In genomic region chr7:114071851-114072616, GRCm38 (mm10) we compare ENCODE assay signal across 9 mouse cellular contexts. TPM values are rescaled to one million over a fixed set of nuclear protein-coding genes. Genes with fewer than 3 reads are reported as not detected.
DNase-seq lines count a peak whose midpoint lies in the region; ATAC-seq and TF ChIP-seq lines count a peak whose summit lies in the region.
"Had no signal": no experiment of that assay in that cellular context is flagged by ENCODE, and none has a peak within 500 bp of the region (broad histone marks: within the 10 kb centered on the region; RNA-seq: fewer than 3 reads in every experiment).

No protein-coding gene starts in this region.

- 55% methylated on average over 13 of the region's 13 CpGs for WGBS in midbrain, embryonic 13.5 days
- WGBS in midbrain, embryonic 14.5 days: 57% methylated on average over 13 of the region's 13 CpGs
- 40% methylated on average over 13 of the region's 13 CpGs for WGBS in hindbrain, postnatal 0 days
- 15% methylated on average over 13 of the region's 13 CpGs for WGBS in stomach, embryonic 15.5 days

- H3K4me1 ChIP-seq in midbrain, embryonic 13.5 days (replicated peaks): peaks cover 10% of the 10 kb centered on the region
- no peaks in the 10 kb centered on the region for H3K4me1 ChIP-seq in midbrain, embryonic 14.5 days (ENCODE audit: control insufficient read depth, insufficient read depth, low read length)
- no peaks in the 10 kb centered on the region for H3K4me1 ChIP-seq in hindbrain, postnatal 0 days (ENCODE audit: insufficient read depth, low read length)
- peaks cover 18% of the 10 kb centered on the region for H3K4me1 ChIP-seq in stomach, embryonic 15.5 days

- H3K27me3 ChIP-seq in midbrain, embryonic 13.5 days: no peaks in the 10 kb centered on the region
- no peaks in the 10 kb centered on the region for H3K27me3 ChIP-seq in midbrain, embryonic 14.5 days (ENCODE audit: control insufficient read depth, insufficient read depth, low read length)
- H3K27me3 ChIP-seq in hindbrain, postnatal 0 days (ENCODE audit: insufficient read depth, low read length): no peaks in the 10 kb centered on the region
- no peaks in the 10 kb centered on the region for H3K27me3 ChIP-seq in stomach, embryonic 15.5 days (replicated peaks)

- H3K4me3 ChIP-seq in midbrain, embryonic 13.5 days (replicated peaks): no peak overlapping the region
- no peak overlapping the region for H3K4me3 ChIP-seq in midbrain, embryonic 14.5 days (replicated peaks; ENCODE audit: low read depth, low read length)
- no peak overlapping the region for H3K4me3 ChIP-seq in hindbrain, postnatal 0 days (ENCODE audit: low read length)
- no peak overlapping the region for H3K4me3 ChIP-seq in stomach, embryonic 15.5 days (replicated peaks)
- H3K4me3 ChIP-seq: erythroblast, embryonic 14.5 days had no signal

- H3K9ac ChIP-seq in midbrain, embryonic 13.5 days (replicated peaks): no peak overlapping the region
- no peak overlapping the region for H3K9ac ChIP-seq in midbrain, embryonic 14.5 days (replicated peaks; ENCODE audit: low read length)
- H3K9ac ChIP-seq in hindbrain, postnatal 0 days (replicated peaks; ENCODE audit: low read length): no peak overlapping the region
- H3K9ac ChIP-seq in stomach, embryonic 15.5 days: no peak overlapping the region

- no peaks in the 10 kb centered on the region for H3K36me3 ChIP-seq in midbrain, embryonic 13.5 days
- no peaks in the 10 kb centered on the region for H3K36me3 ChIP-seq in midbrain, embryonic 14.5 days (ENCODE audit: control insufficient read depth, insufficient read depth, low read length)
- H3K36me3 ChIP-seq in hindbrain, postnatal 0 days (ENCODE audit: insufficient read depth, low read length): no peaks in the 10 kb centered on the region
- no peaks in the 10 kb centered on the region for H3K36me3 ChIP-seq in stomach, embryonic 15.5 days

- peak; percentile 49; the same call in 1 of the 2 replicates for ATAC-seq in midbrain, embryonic 13.5 days
- ATAC-seq in midbrain, embryonic 14.5 days (ENCODE audit: low FRiP score, low TSS enrichment): no peak
- peak; percentile 38; the same call in 1 of the 2 replicates for ATAC-seq in hindbrain, postnatal 0 days
- peak; percentile 56; the same call in 1 of the 2 replicates for ATAC-seq in stomach, embryonic 15.5 days (ENCODE audit: insufficient read depth, low FRiP score, low read depth)

- H3K4me2 ChIP-seq in midbrain, embryonic 13.5 days (replicated peaks): no peak overlapping the region
- H3K4me2 ChIP-seq in midbrain, embryonic 14.5 days (ENCODE audit: low read length): no peak overlapping the region
- no peak overlapping the region for H3K4me2 ChIP-seq in hindbrain, postnatal 0 days (ENCODE audit: low read depth, low read length)
- H3K4me2 ChIP-seq in stomach, embryonic 15.5 days: peak overlapping the region; percentile 19; the same call in 1 of the 2 replicates

- no peak for TF ChIP-seq CTCF in hindbrain, postnatal 0 days (IDR thresholded peaks at IDR 0.05; ENCODE audit: low read depth)

- H3K27ac ChIP-seq in midbrain, embryonic 13.5 days: no peak overlapping the region
- H3K27ac ChIP-seq in midbrain, embryonic 14.5 days (replicated peaks; ENCODE audit: low read depth, low read length): no peak overlapping the region
- H3K27ac ChIP-seq in hindbrain, postnatal 0 days: no peak overlapping the region
- peak overlapping the region; percentile 81 for H3K27ac ChIP-seq in stomach, embryonic 15.5 days

- H3K9me3 ChIP-seq in midbrain, embryonic 13.5 days: no peaks in the 10 kb centered on the region
- H3K9me3 ChIP-seq in midbrain, embryonic 14.5 days (ENCODE audit: control insufficient read depth, low read length): no peaks in the 10 kb centered on the region
- H3K9me3 ChIP-seq in hindbrain, postnatal 0 days (ENCODE audit: low read length): no peaks in the 10 kb centered on the region
- H3K9me3 ChIP-seq in stomach, embryonic 15.5 days: no peaks in the 10 kb centered on the region

- DNase-seq in frontal cortex, postnatal 36 days (ENCODE audit: low spot score in 2 of 2): peak; percentile 51 to 60
- no peak for DNase-seq in frontal cortex, postnatal 14 days (ENCODE audit: low spot score in 2 of 2)
- no peak for DNase-seq in midbrain, embryonic 14.5 days
- DNase-seq in hindbrain, postnatal 0 days (ENCODE audit: low spot score): no peak
- no peak for DNase-seq in thymus, postnatal 4 days
- no peak for DNase-seq in layer of hippocampus, adult 11-12 months (ENCODE audit: low spot score)

RNA-seq across cellular contexts. Expression of gene Rras2, which starts 45.5 kb away (rescaled TPM):
- polyA plus RNA-seq in midbrain, embryonic 13.5 days (2015; fragmentation: Nextera tagmentation; extraction: Ambion mirVana): 18.6 and 21.6 TPM in 2 replicates
- polyA plus RNA-seq in midbrain, embryonic 14.5 days (2014; fragmentation: Nextera tagmentation; extraction: Ambion mirVana): 18.2 and 23.9 TPM in 2 replicates
- 27.9 and 36.2 TPM in 2 replicates for total RNA-seq in hindbrain, postnatal 0 days (2014; rRNA removed)
- 16.0 and 17.6 TPM in 2 replicates for polyA plus RNA-seq in hindbrain, postnatal 0 days (2015; fragmentation: Nextera tagmentation; extraction: Ambion mirVana)
- polyA plus RNA-seq in stomach, embryonic 15.5 days (2015; fragmentation: Nextera tagmentation; extraction: Ambion mirVana): 28.5 and 29.9 TPM in 2 replicates
- polyA plus RNA-seq: erythroblast, embryonic 14.5 days had no signal

Comparison
In these comparisons a context has a peak if more than half of its experiments do, and no peak if none do; other contexts are left out.
1. DNase-seq: peak in frontal cortex, postnatal 36 days (2 of 2); none in frontal cortex, postnatal 14 days (0 of 2), midbrain, embryonic 14.5 days (single experiment), hindbrain, postnatal 0 days (single experiment), thymus, postnatal 4 days (single experiment) and layer of hippocampus, adult 11-12 months (single experiment).